Mouse (Mus musculus): ENCODE measurements around the gene Etl4. TPM values are rescaled to one million over a fixed set of nuclear protein-coding genes. Genes with fewer than 3 reads are reported as not detected.
A peak's percentile ranks its signal among the peaks of the same experiment; 100 is the strongest.

Etl4 gene
- total RNA-seq, 2 experiments from 2014 or later: 59.1 to 69.7 TPM

- no peak for DNase-seq (ENCODE audit: low spot score in 2 of 2)
Observed at GRCm38 (mm10) chr2:20433656-20434055, 524.1 kb downstream of the Etl4 start.

- no peak for DNase-seq (ENCODE audit: low spot score in 2 of 2)
Observed at GRCm38 (mm10) chr2:20435530-20435929, 526.0 kb downstream of the Etl4 start.

- DNase-seq (ENCODE audit: low spot score in 2 of 2): no peak
Observed at GRCm38 (mm10) chr2:20442731-20443130, 533.2 kb downstream of the Etl4 start.

GRCm38 (mm10) chr2:20443671-20444440, 534.3 kb downstream of the Etl4 start:
- no peak for DNase-seq (ENCODE audit: low spot score in 2 of 2)

- no peak for DNase-seq (ENCODE audit: low spot score in 2 of 2)
Observed at GRCm38 (mm10) chr2:20445156-20446155, 535.9 kb downstream of the Etl4 start.

- DNase-seq (ENCODE audit: low spot score in 2 of 2): no peak
Observed at GRCm38 (mm10) chr2:20446180-20446579, 536.6 kb downstream of the Etl4 start.

- no peak for DNase-seq (ENCODE audit: low spot score in 2 of 2)
Observed at GRCm38 (mm10) chr2:20450945-20451344, 541.4 kb downstream of the Etl4 start.

GRCm38 (mm10) chr2:20453506-20454206, 544.1 kb downstream of the Etl4 start:
- no peak for DNase-seq (ENCODE audit: low spot score in 2 of 2)

- DNase-seq (ENCODE audit: low spot score in 2 of 2): no peak
Observed at GRCm38 (mm10) chr2:20479199-20479598, 569.6 kb downstream of the Etl4 start.

- no peak for DNase-seq (ENCODE audit: low spot score in 2 of 2)
Observed at GRCm38 (mm10) chr2:20486137-20486788, 576.7 kb downstream of the Etl4 start.

GRCm38 (mm10) chr2:20489090-20489489, 579.5 kb downstream of the Etl4 start:
- DNase-seq (ENCODE audit: low spot score in 2 of 2): no peak

- no peak for DNase-seq (ENCODE audit: low spot score in 2 of 2)
Observed at GRCm38 (mm10) chr2:20492125-20492524, 582.5 kb downstream of the Etl4 start.

GRCm38 (mm10) chr2:20493806-20494205, 584.2 kb downstream of the Etl4 start:
- DNase-seq (ENCODE audit: low spot score in 2 of 2): no peak

GRCm38 (mm10) chr2:20494666-20495065, 585.1 kb downstream of the Etl4 start:
- DNase-seq (ENCODE audit: low spot score in 2 of 2): peak; percentile 55 to 80

GRCm38 (mm10) chr2:20496219-20496800, 586.7 kb downstream of the Etl4 start:
- DNase-seq (ENCODE audit: low spot score in 2 of 2): no peak

GRCm38 (mm10) chr2:20507832-20508723, 598.5 kb downstream of the Etl4 start:
- DNase-seq (ENCODE audit: low spot score in 2 of 2): no peak

- DNase-seq (ENCODE audit: low spot score in 2 of 2): no peak
Observed at GRCm38 (mm10) chr2:20508724-20509052, 599.1 kb downstream of the Etl4 start.

GRCm38 (mm10) chr2:20510061-20510460, 600.5 kb downstream of the Etl4 start:
- no peak for DNase-seq (ENCODE audit: low spot score in 2 of 2)

- DNase-seq (ENCODE audit: low spot score in 2 of 2): no peak
Observed at GRCm38 (mm10) chr2:20516270-20516865, 606.8 kb downstream of the Etl4 start.
